Mouse (Mus musculus) midbrain, postnatal 0 days (tissue): ENCODE data around the gene Fgfr1op. TPM values are rescaled to one million over a fixed set of nuclear protein-coding genes. Genes with fewer than 3 reads are reported as not detected.

Experiments used
- ATAC-seq: fragments of 200-750 bp; cut with Nextera tagmentation; 2 replicates; pipeline ENCODE4 v1.8.0; 2017; ENCODE audit warnings: moderate number of reproducible peaks, mild to moderate bottlenecking, moderate TSS enrichment, moderate library complexity; ENCODE audit not compliant: low FRiP score
- DNase-seq: peaks from one replicate; pipeline ENCODE4 v3.0.0-alpha.2; 2015; ENCODE audit warnings: low spot score
- H3K27ac ChIP-seq: fragments of 300-500 bp; sonication (generic); 2 replicates; pipeline ENCODE4 v1.5.1; 2014; ENCODE audit warnings: low read depth, mild to moderate bottlenecking, low read length, mixed read lengths
- H3K27me3 ChIP-seq: fragments of 300-500 bp; sonication (generic); 2 replicates; pipeline ENCODE4 v1.6.1; 2014; ENCODE audit warnings: low read length, control low read depth, mixed read lengths; ENCODE audit not compliant: insufficient read depth
- H3K36me3 ChIP-seq: fragments of 300-500 bp; sonication (generic); 2 replicates; pipeline ENCODE4 v1.6.1; 2014; ENCODE audit warnings: low read length, control low read depth, mixed read lengths; ENCODE audit not compliant: insufficient read depth
- H3K4me1 ChIP-seq: fragments of 300-500 bp; sonication (generic); 2 replicates; pipeline ENCODE4 v1.6.1; 2014; ENCODE audit warnings: mild to moderate bottlenecking, control low read depth, antibody characterized with exemption, low read length, mixed read lengths; ENCODE audit not compliant: insufficient read depth
- H3K4me2 ChIP-seq: fragments of 300-500 bp; sonication (generic); 2 replicates; pipeline ENCODE4 v1.6.1; 2014; ENCODE audit warnings: low read depth, mild to moderate bottlenecking, low read length, mixed read lengths; ENCODE audit not compliant: poor library complexity, severe bottlenecking
- H3K4me3 ChIP-seq: fragments of 300-500 bp; sonication (generic); 2 replicates; pipeline ENCODE4 v1.5.1; 2014; ENCODE audit warnings: low read depth, mild to moderate bottlenecking, low read length, moderate library complexity
- H3K9ac ChIP-seq: fragments of 300-500 bp; sonication (generic); replicated peaks from 2 replicates; pipeline ENCODE4 v1.6.1; 2014; ENCODE audit warnings: mild to moderate bottlenecking, low read length, moderate library complexity, mixed read lengths; ENCODE audit not compliant: poor library complexity, severe bottlenecking
- H3K9me3 ChIP-seq: fragments of 300-500 bp; sonication (generic); 2 replicates; pipeline ENCODE4 v1.6.1; 2016; ENCODE audit warnings: low read length, control low read depth
- CTCF ChIP-seq: IDR thresholded peaks from 2 replicates; pipeline ENCODE4 v1.5.1; 2016; ENCODE audit warnings: antibody characterized with exemption, mild to moderate bottlenecking
- WGBS: fragments of 180-500 bp; shearing (Covaris S2); extraction: QIAGEN DNeasy Blood & Tissue Kit; methylation state at CpG from one replicate; pipeline ENCODE4 v1.1.7; 2014; 5-methylcytosine and 5-hydroxymethylcytosine counted together
- polyA plus RNA-seq: library from polyadenylated mRNA; unstranded; fragments of >200 nt; fragmentation: Nextera tagmentation; extraction: Ambion mirVana; gene quantifications from 2 replicates; pipeline ENCODE4 v1.2.1, GENCODE M21; 2015
- total RNA-seq: library from RNA; depleted of rRNA; stranded (reverse); fragments of >200 nt; gene quantifications from 2 replicates; pipeline ENCODE4 v1.2.3, GENCODE M21; 2014; rRNA removed

Gene Fgfr1op
- total and polyA plus RNA-seq, 2 experiments from 2014 or later: 13.2 to 16.6 TPM

DNA sequence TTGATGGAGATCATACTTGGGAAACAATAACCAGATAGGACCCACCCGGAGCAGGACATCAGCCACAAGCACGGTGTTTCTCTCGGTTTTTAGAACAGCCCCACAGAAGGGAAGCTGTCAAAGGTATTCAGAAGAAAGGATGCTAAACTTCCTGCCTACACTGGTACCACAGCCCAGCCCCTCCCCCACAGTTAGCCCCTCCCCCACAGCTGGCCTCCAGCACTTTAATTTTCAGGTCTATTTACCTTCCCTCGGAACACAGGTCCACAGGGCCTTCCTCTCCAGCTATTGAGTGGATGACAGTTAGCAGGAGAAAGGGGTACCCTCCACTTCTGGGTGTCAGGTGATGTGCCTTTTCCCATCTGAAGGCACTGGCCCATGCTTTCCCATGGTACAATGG lies 75.2 kb downstream of the Fgfr1op start:
- no peak overlapping the region for H3K4me3 ChIP-seq
- H3K4me2 ChIP-seq: no peak overlapping the region
- no peaks in the 10 kb centered on the region for H3K36me3 ChIP-seq
- no peak overlapping the region for H3K27ac ChIP-seq
- ATAC-seq (no peak), DNase-seq (no peak)
- H3K4me1 ChIP-seq: no peaks in the 10 kb centered on the region
- 75% methylated on average over 4 of the region's 4 CpGs for WGBS
- no peak for TF ChIP-seq CTCF
- H3K9ac ChIP-seq: no peak overlapping the region
- H3K9me3 ChIP-seq: no peaks in the 10 kb centered on the region
- H3K27me3 ChIP-seq: no peaks in the 10 kb centered on the region

DNA sequence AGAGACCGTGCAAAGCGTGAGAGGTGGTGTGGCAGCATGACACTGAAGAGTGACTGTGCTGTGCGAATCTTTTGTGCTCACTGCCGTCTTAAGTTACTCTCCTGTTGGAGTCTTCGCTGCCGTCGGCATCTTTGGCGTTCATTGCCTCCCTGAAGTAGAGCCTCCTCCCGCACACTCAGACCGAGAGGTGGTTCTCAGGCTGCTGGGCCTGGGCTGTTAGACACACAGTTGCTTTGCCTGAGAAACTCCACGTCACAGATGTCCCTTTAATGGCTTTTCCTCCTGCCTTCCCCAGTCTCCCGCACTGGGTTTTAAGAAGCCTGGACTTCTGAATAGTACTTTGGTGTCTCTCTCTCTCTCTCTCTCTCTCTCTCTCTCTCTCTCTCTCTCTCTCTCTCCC lies 76.3 kb downstream of the Fgfr1op start:
- H3K4me3 ChIP-seq: no peak overlapping the region
- WGBS: 75% methylated on average over 12 of the region's 12 CpGs
- no peaks in the 10 kb centered on the region for H3K9me3 ChIP-seq

DNA sequence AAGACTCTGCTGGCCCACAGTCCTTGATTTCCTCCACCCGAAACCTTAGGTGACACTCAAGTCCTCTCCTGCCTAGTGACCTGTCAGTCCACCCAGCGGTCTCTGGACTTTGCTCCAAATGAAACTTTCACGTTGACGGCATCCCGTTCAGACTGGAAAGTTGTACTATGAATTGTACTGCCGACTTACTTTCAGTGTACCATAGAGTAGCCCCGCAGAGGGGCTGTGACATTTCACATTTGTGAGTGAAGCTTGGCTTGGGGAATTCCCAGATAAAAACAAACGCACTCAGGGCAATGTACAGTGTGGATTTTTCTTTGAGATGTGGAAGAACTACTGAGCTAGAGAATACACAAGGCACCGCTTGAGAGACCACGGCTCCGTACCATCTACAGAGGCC lies 76.9 kb downstream of the Fgfr1op start:
- no peak overlapping the region for H3K27ac ChIP-seq
- H3K4me2 ChIP-seq: no peak overlapping the region
- H3K4me1 ChIP-seq: no peaks in the 10 kb centered on the region
- no peak for DNase-seq
- no peak overlapping the region for H3K9ac ChIP-seq
- no peak overlapping the region for H3K4me3 ChIP-seq
- H3K9me3 ChIP-seq: no peaks in the 10 kb centered on the region
- no peaks in the 10 kb centered on the region for H3K27me3 ChIP-seq
- no peak for TF ChIP-seq CTCF
- 89% methylated on average over 11 of the region's 11 CpGs for WGBS
- no peak for ATAC-seq
- H3K36me3 ChIP-seq: no peaks in the 10 kb centered on the region

More for the DNA sequence above, 76.3 kb downstream of the Fgfr1op start:
- Histone ChIP-seq H3K36me3 (no peaks in the 10 kb centered on the region), H3K27me3 (no peaks in the 10 kb centered on the region), H3K4me2 (no peak overlapping the region), H3K4me1 (no peaks in the 10 kb centered on the region), H3K27ac (no peak overlapping the region), H3K9ac (no peak overlapping the region)
- TF ChIP-seq CTCF: no peak
- ATAC-seq (no peak), DNase-seq (no peak)

DNA sequence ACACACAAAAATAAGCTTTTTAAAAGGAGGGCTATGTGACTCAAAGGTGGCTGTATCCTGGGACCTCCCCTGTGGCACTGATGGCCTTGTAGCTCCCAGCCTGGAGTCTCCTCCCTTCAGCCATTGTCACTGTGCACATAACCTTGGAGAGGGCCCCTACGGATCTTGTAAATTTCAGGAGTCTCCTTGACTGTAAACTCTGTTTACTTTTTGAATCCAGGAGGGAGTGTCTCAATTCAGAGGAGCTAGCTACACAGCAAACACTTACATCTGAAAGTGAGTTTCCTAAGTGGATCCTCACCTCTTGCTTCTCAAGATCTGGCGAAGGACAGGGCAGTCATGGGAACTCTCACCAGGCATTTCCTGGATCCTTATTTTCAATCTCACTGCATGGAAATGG lies 78.8 kb downstream of the Fgfr1op start:
- no peak for TF ChIP-seq CTCF
- WGBS: 82% methylated on average over 2 of the region's 2 CpGs
- Histone ChIP-seq H3K9ac (no peak overlapping the region), H3K9me3 (no peaks in the 10 kb centered on the region), H3K4me3 (no peak overlapping the region), H3K27me3 (no peaks in the 10 kb centered on the region), H3K27ac (no peak overlapping the region), H3K4me2 (no peak overlapping the region), H3K4me1 (no peaks in the 10 kb centered on the region), H3K36me3 (no peaks in the 10 kb centered on the region)
- no peak for ATAC-seq
- DNase-seq: no peak

DNA sequence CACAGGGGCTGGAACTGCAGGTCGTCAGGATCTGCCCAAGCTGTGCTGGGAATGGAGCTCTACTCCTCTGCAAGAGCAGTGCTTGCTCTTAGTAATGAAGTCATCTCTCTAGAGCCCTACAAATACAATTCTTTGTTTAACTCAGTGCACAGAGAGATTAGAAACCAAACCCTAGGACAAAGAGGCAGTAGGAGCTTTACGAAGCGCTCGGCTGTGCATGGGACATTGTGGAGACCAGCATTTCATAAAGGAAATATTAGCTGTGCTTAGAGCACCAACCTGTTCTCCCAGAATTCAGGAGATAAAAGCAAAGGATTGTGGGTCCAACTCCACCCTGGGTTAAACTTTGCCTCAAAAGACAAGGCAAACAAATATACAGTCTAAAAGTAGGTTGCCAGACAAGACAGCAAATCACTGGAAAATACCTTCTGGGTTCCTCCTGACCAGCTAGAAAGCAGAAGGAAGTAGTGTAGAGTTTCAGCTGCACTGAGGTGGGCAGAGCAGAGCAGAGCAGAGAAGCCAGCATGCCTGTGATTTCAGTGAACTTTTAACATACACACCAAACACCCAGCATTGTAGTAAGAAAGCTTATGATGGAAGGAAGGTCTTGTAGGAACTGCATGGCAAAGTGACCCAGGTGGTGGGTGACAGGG lies 80.9 kb downstream of the Fgfr1op start:
- no peak overlapping the region for H3K27ac ChIP-seq
- ATAC-seq: no peak
- H3K4me2 ChIP-seq: no peak overlapping the region
- 62% methylated on average over 4 of the region's 4 CpGs for WGBS
- no peak overlapping the region for H3K4me3 ChIP-seq
- DNase-seq: no peak
- TF ChIP-seq CTCF: no peak
- no peak overlapping the region for H3K9ac ChIP-seq
- H3K27me3 ChIP-seq: no peaks in the 10 kb centered on the region
- no peaks in the 10 kb centered on the region for H3K4me1 ChIP-seq
- H3K36me3 ChIP-seq: no peaks in the 10 kb centered on the region
- H3K9me3 ChIP-seq: no peaks in the 10 kb centered on the region

Other genes with a start within 250 kb of the Fgfr1op start
- 0.55 and 1.2 TPM in 2 replicates for gene Tagap, start 239.5 kb upstream of the Fgfr1op start, total RNA-seq
- gene Tagap, start 239.5 kb upstream of the Fgfr1op start, polyA plus RNA-seq: 0.32 and 0.39 TPM in 2 replicates
- 21.0 and 37.5 TPM in 2 replicates for gene Rsph3a, start 219.9 kb upstream of the Fgfr1op start, total RNA-seq
- gene Rsph3a, start 219.9 kb upstream of the Fgfr1op start, polyA plus RNA-seq: 64.2 and 67.3 TPM in 2 replicates
- gene Gm49673, start 17.7 kb upstream of the Fgfr1op start, total RNA-seq: 3.5 and 5.8 TPM in 2 replicates
- 0.48 TPM in 1 of 2 replicates, not detected in the other for gene Gm49673, start 17.7 kb upstream of the Fgfr1op start, polyA plus RNA-seq
- gene Rnaset2a, start 17.4 kb upstream of the Fgfr1op start, total RNA-seq: 12.9 and 17.4 TPM in 2 replicates
- gene Rnaset2a, start 17.4 kb upstream of the Fgfr1op start, polyA plus RNA-seq: 12.6 and 15.1 TPM in 2 replicates
- not detected in 2 replicates for gene Ccr6, start 70.5 kb downstream of the Fgfr1op start, total RNA-seq
- gene Ccr6, start 70.5 kb downstream of the Fgfr1op start, polyA plus RNA-seq: not detected in 2 replicates
- gene Mpc1, start 117.4 kb downstream of the Fgfr1op start, total RNA-seq: 306 and 314 TPM in 2 replicates
- 494 and 535 TPM in 2 replicates for gene Mpc1, start 117.4 kb downstream of the Fgfr1op start, polyA plus RNA-seq
- gene Sft2d1, start 145.6 kb downstream of the Fgfr1op start, total RNA-seq: 113 and 130 TPM in 2 replicates
- gene Sft2d1, start 145.6 kb downstream of the Fgfr1op start, polyA plus RNA-seq: 221 and 235 TPM in 2 replicates
- 29.8 and 31.5 TPM in 2 replicates for gene Prr18, start 172.0 kb downstream of the Fgfr1op start, total RNA-seq
- gene Prr18, start 172.0 kb downstream of the Fgfr1op start, polyA plus RNA-seq: 15.7 and 15.9 TPM in 2 replicates
- gene T2, start 190.5 kb downstream of the Fgfr1op start, total RNA-seq: 0.38 and 2.1 TPM in 2 replicates
- 0.81 and 0.90 TPM in 2 replicates for gene T2, start 190.5 kb downstream of the Fgfr1op start, polyA plus RNA-seq